Mouse (Mus musculus): Measurements from ENCODE around the gene Ifi27l2a. TPM values are rescaled to one million over a fixed set of nuclear protein-coding genes. Genes with fewer than 3 reads are reported as not detected.
"Not testable (repeated sequence)": the region's sequence is repeated elsewhere in the genome, so short reads cannot be mapped to it uniquely, and the experiment has no call there.

The Ifi27l2a gene
- total and polyA plus RNA-seq, 3 experiments = 1.2 to 9.6 TPM; not detected in 1

DNA sequence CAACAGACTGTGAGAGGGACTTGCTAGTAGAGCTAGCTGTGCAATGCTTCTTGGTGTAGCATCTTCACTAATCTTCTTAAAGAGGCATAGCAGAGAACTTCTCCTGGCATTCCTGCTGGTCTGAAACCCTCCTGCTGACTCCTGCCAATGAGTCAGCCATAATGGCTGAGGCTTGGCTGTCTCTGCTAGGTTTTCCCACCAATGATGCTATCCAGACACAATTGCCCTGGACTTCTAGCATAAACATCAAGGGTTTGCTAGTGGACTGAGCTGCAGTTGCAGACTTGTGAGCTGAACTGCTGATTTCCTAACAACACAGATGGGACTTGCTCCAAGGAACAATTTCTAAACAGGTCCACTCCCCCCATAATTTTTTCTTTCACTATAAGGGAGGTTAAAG lies 9.9 kb upstream of the Ifi27l2a start:
- Histone ChIP-seq H3K36me3 (replicated peaks) (no peaks in the 10 kb centered on the region), H3K4me3 (ENCODE audit: low read depth, low read length) (no peak overlapping the region), H3K27me3 (ENCODE audit: insufficient read depth, low read length) (peaks cover 9% of the 10 kb centered on the region; the same call in 1 of the 2 replicates), H3K9me3 (replicated peaks) (no peaks in the 10 kb centered on the region), H3K4me1 (ENCODE audit: insufficient read depth, low read depth, low read length) (no peaks in the 10 kb centered on the region)
- no peak for ATAC-seq (ENCODE audit: extremely low read depth, insufficient number of reproducible peaks, low FRiP score, poor library complexity, severe bottlenecking)
- no peak for DNase-seq (ENCODE audit: low spot score)
- no peak for TF ChIP-seq TAL1 (conservative IDR thresholded peaks at IDR 0.05; ENCODE audit: low read depth, low read length)
- TF ChIP-seq POLR2AphosphoS5 (IDR thresholded peaks at IDR 0.05; ENCODE audit: insufficient replicate concordance, low read depth, low read length) = no peak
- TF ChIP-seq GATA2 (IDR thresholded peaks at IDR 0.05; ENCODE audit: borderline replicate concordance, low read depth, low read length) = no peak
- no peak for TF ChIP-seq CTCF (IDR thresholded peaks at IDR 0.05; ENCODE audit: low read depth, low read length)
- no peak for TF ChIP-seq GATA1 (IDR thresholded peaks at IDR 0.05; ENCODE audit: borderline replicate concordance, low read length)

DNA sequence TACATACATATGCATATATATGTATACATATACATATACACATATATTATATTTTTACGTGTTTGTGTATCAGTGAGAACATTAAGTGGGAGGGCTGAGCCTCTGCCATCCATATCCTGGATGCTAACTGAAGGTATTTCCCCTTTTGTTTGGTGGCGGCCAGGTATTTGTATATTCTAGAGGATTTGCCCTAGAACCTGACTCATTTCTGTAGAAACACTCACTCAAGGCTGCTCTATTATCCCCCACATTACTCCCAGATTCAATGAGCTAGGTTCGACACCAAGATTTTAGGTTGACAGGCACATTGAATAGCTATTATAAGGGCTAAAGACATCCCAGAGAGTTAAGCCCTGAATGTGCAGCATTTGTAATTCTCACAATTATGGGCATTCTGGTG lies 1.6 kb upstream of the Ifi27l2a start:
- peaks cover 13% of the 10 kb centered on the region for H3K4me1 ChIP-seq (ENCODE audit: insufficient read depth, low read depth, low read length)
- H3K36me3 ChIP-seq (replicated peaks) = peaks cover 22% of the 10 kb centered on the region
- ATAC-seq (ENCODE audit: extremely low read depth, insufficient number of reproducible peaks, low FRiP score, poor library complexity, severe bottlenecking) (no peak), DNase-seq (ENCODE audit: low spot score) (no peak)
- TF ChIP-seq POLR2AphosphoS5 (IDR thresholded peaks at IDR 0.05; ENCODE audit: insufficient replicate concordance, low read depth, low read length) (no peak), GATA2 (IDR thresholded peaks at IDR 0.05; ENCODE audit: borderline replicate concordance, low read depth, low read length) (no peak), TAL1 (conservative IDR thresholded peaks at IDR 0.05; ENCODE audit: low read depth, low read length) (no peak), CTCF (IDR thresholded peaks at IDR 0.05; ENCODE audit: low read depth, low read length) (no peak), GATA1 (IDR thresholded peaks at IDR 0.05; ENCODE audit: borderline replicate concordance, low read length) (no peak)
- peaks cover 4% of the 10 kb centered on the region; the same call in 1 of the 2 replicates for H3K27me3 ChIP-seq (ENCODE audit: insufficient read depth, low read length)
- no peaks in the 10 kb centered on the region for H3K9me3 ChIP-seq (replicated peaks)
- no peak overlapping the region for H3K4me3 ChIP-seq (ENCODE audit: low read depth, low read length)

DNA sequence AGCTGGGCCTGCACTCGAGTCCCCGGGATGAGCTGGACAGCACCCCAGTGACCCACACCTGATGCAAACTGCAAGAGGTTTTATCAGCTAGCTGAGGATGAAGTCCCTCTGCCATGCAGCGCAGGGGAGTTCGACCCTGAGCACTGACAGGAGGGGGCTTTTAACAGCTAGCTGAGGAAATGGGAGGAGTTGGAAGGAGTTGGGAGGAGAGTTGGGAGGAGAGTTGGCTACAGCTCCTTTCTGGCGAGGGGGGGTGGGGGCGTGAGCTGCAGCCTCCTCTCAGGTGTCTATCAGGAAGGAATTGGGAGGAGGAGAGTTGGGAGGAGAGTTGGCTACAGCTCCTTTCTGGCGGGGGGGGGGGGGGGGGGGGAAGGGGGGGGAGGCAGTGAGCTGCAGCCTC lies 781 bp upstream of the Ifi27l2a start:
- H3K9me3 ChIP-seq (replicated peaks); ATAC-seq (ENCODE audit: extremely low read depth, insufficient number of reproducible peaks, low FRiP score, poor library complexity, severe bottlenecking); H3K4me3 ChIP-seq (ENCODE audit: low read depth, low read length); DNase-seq (ENCODE audit: low spot score); H3K27me3 ChIP-seq (ENCODE audit: insufficient read depth, low read length): not testable (repeated sequence)
- Histone ChIP-seq H3K36me3 (replicated peaks) (peaks cover 30% of the 10 kb centered on the region), H3K4me1 (ENCODE audit: insufficient read depth, low read depth, low read length) (peaks cover 13% of the 10 kb centered on the region)

DNA sequence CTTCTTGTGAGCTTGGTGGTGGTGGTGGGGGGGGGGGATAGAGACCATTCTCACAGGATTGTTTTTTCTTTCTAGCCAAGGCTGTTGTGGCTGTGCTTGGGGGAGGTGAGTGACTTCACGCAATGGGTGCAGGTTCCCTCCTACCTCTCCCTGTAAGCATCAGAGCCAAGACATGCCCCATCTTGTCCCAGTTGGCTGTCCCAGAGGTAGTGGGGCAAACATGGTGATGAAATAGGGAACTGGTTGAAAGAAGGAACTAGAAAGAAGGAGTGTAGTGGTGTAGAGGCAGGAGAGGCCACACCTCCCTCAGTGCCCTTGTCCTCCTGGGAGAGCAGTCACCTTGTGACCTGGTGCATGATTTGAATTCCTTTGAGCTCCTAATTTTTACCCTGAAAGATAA lies 5.9 kb downstream of the Ifi27l2a start:
- TF ChIP-seq GATA1 (IDR thresholded peaks at IDR 0.05; ENCODE audit: borderline replicate concordance, low read length) (no peak), GATA2 (IDR thresholded peaks at IDR 0.05; ENCODE audit: borderline replicate concordance, low read depth, low read length) (no peak)
- DNase-seq (ENCODE audit: low spot score) (no peak), ATAC-seq (ENCODE audit: extremely low read depth, insufficient number of reproducible peaks, low FRiP score, poor library complexity, severe bottlenecking) (no peak)
- Histone ChIP-seq H3K9me3 (replicated peaks) (no peaks in the 10 kb centered on the region), H3K4me3 (ENCODE audit: low read depth, low read length) (no peak overlapping the region), H3K36me3 (replicated peaks) (peaks cover 70% of the 10 kb centered on the region), H3K4me1 (ENCODE audit: insufficient read depth, low read depth, low read length) (peaks cover 44% of the 10 kb centered on the region), H3K27me3 (ENCODE audit: insufficient read depth, low read length) (no peaks in the 10 kb centered on the region)

DNA sequence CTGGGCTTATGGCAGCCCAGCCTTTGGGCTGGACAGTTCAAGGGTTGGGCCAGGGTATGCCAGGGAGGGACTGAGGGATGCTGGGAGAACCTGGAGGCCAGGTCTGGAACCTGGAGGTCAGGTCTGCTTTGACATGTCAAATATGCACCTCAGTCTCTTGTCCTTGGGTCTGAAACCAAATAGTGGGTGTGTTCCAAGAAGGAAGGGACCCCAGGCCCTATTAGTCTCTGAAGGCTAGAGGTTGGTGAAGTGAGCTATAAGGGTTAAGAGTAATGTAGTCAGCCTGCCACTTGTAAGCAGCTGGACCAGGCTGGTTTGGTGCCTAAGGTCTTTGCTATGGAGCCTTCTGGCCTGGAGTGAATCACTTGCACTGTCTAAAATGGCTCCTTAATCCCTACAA lies 8.6 kb downstream of the Ifi27l2a start:
- Histone ChIP-seq H3K36me3 (replicated peaks) (peaks cover 48% of the 10 kb centered on the region), H3K27me3 (ENCODE audit: insufficient read depth, low read length) (no peaks in the 10 kb centered on the region), H3K9me3 (replicated peaks) (no peaks in the 10 kb centered on the region), H3K4me3 (ENCODE audit: low read depth, low read length) (peak overlapping the region; percentile 69), H3K4me1 (ENCODE audit: insufficient read depth, low read depth, low read length) (peaks cover 50% of the 10 kb centered on the region)
- TF ChIP-seq POLR2AphosphoS5 (IDR thresholded peaks at IDR 0.05; ENCODE audit: insufficient replicate concordance, low read depth, low read length) (no peak), GATA1 (IDR thresholded peaks at IDR 0.05; ENCODE audit: borderline replicate concordance, low read length) (no peak), CTCF (IDR thresholded peaks at IDR 0.05; ENCODE audit: low read depth, low read length) (no peak), TAL1 (conservative IDR thresholded peaks at IDR 0.05; ENCODE audit: low read depth, low read length) (no peak), GATA2 (IDR thresholded peaks at IDR 0.05; ENCODE audit: borderline replicate concordance, low read depth, low read length) (no peak)
- 0 out of 2 replicates have a peak, but pooled peaks have one; percentile 0 for ATAC-seq (ENCODE audit: extremely low read depth, insufficient number of reproducible peaks, low FRiP score, poor library complexity, severe bottlenecking)
- DNase-seq (ENCODE audit: low spot score) = no peak

DNA sequence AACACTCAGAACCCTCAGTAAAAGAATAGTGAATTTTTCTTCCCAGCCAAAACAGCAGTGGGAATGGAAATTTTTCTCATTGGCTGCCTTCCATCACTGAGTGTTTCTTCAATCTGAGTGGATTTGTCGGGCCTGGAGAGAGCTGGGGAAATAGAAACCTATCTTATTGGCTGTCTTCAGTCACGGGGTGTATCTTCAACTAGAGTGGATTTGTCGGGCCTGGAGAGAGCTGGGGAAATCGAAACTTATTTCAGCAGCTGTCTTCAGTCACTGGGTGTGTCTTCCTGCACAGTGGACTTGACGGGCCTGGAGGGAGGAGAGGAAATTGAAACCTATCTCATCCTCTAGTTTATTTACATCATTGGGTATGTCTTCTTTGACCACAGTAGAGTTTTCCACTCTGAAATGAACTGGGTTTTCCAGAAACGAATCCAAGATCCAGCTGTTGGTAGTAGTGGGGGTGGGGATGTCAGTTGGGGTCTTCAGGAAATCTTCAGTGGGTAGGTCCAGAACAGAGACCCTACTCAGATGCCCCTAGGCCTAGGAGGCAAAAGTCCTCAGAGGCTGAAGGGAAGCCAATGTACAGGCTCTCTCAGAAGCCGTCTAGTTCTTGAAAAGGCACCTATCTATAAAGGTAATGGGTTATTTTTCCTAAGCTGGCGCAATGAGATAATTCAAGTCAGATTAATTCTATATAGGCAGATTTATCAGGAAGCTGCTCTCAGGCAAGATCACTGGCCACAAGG lies 9.3 kb downstream of the Ifi27l2a start, which contains the start of gene Ifi27:
Gene Ifi27 (plus strand): TSS at position 226 of the 746 bp plus-strand sequence.
- DNase-seq (ENCODE audit: low spot score) = peak; percentile 87
- TF ChIP-seq CTCF (IDR thresholded peaks at IDR 0.05; ENCODE audit: low read depth, low read length) (no peak), POLR2AphosphoS5 (IDR thresholded peaks at IDR 0.05; ENCODE audit: insufficient replicate concordance, low read depth, low read length) (no peak), GATA2 (IDR thresholded peaks at IDR 0.05; ENCODE audit: borderline replicate concordance, low read depth, low read length) (no peak), GATA1 (IDR thresholded peaks at IDR 0.05; ENCODE audit: borderline replicate concordance, low read length) (no peak), TAL1 (conservative IDR thresholded peaks at IDR 0.05; ENCODE audit: low read depth, low read length) (no peak)

More for the DNA sequence above, 9.3 kb downstream of the Ifi27l2a start, which contains the start of gene Ifi27:
- peaks cover 41% of the 10 kb centered on the region for H3K36me3 ChIP-seq (replicated peaks)
- H3K9me3 ChIP-seq (replicated peaks) = no peaks in the 10 kb centered on the region
- ATAC-seq (ENCODE audit: extremely low read depth, insufficient number of reproducible peaks, low FRiP score, poor library complexity, severe bottlenecking) = peak; percentile 96
- H3K4me1 ChIP-seq (ENCODE audit: insufficient read depth, low read depth, low read length) = peaks cover 50% of the 10 kb centered on the region
- no peaks in the 10 kb centered on the region for H3K27me3 ChIP-seq (ENCODE audit: insufficient read depth, low read length)
- peak within 1 kb of the TSS; percentile 69 for H3K4me3 ChIP-seq (ENCODE audit: low read depth, low read length)

All from G1E (cell line).